Mouse (Mus musculus): ENCODE results near the gene Cmtm8. TPM values are rescaled to one million over a fixed set of nuclear protein-coding genes. Genes with fewer than 3 reads are reported as not detected.

Gene Cmtm8
- polyA plus RNA-seq, 1 experiment = 0.19 TPM

DNA sequence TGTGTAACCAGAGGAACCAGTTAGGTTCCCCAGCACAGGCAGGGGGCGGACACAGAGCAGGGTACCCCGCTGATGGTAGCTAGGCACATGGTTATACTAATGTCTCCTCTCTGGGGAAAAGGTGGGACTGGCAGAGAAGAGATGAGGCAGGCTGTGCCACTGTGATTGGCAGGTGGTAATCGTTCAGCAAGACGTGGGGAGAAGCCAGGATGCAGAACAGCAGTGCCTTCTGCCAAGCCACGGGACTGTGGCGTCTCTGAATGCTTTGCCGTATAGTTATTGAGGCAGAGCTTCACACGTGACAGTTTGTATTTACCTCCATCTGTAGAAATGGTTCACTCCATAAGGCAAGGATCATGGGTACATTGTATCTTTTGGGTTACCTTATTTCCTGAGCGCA is 10.7 kb upstream of the Cmtm8 start:
- TF ChIP-seq TAL1 (IDR thresholded peaks at IDR 0.05; ENCODE audit: low read length) (no peak), GATA1 (IDR thresholded peaks at IDR 0.05; ENCODE audit: low read length) (no peak)
- Histone ChIP-seq H3K4me3 (replicated peaks) (no peak overlapping the region), H3K9me3 (ENCODE audit: control insufficient read depth, low read length) (no peaks in the 10 kb centered on the region), H3K4me1 (ENCODE audit: control insufficient read depth) (no peaks in the 10 kb centered on the region), H3K27me3 (ENCODE audit: control insufficient read depth) (peaks cover 4% of the 10 kb centered on the region; the same call in 1 of the 2 replicates), H3K36me3 (ENCODE audit: control insufficient read depth) (no peaks in the 10 kb centered on the region)

GRCm38 (mm10) chr9:114853336-114853735 is 9.4 kb upstream of the Cmtm8 start:
- H3K9me3 ChIP-seq (ENCODE audit: control insufficient read depth, low read length) = no peaks in the 10 kb centered on the region
- no peak for TF ChIP-seq TAL1 (IDR thresholded peaks at IDR 0.05; ENCODE audit: low read length)
- TF ChIP-seq GATA1 (IDR thresholded peaks at IDR 0.05; ENCODE audit: low read length) = no peak
- H3K4me1 ChIP-seq (ENCODE audit: control insufficient read depth) = no peaks in the 10 kb centered on the region
- no peaks in the 10 kb centered on the region for H3K36me3 ChIP-seq (ENCODE audit: control insufficient read depth)
- peaks cover 4% of the 10 kb centered on the region; the same call in 1 of the 2 replicates for H3K27me3 ChIP-seq (ENCODE audit: control insufficient read depth)
- no peak overlapping the region for H3K4me3 ChIP-seq (replicated peaks)

DNA sequence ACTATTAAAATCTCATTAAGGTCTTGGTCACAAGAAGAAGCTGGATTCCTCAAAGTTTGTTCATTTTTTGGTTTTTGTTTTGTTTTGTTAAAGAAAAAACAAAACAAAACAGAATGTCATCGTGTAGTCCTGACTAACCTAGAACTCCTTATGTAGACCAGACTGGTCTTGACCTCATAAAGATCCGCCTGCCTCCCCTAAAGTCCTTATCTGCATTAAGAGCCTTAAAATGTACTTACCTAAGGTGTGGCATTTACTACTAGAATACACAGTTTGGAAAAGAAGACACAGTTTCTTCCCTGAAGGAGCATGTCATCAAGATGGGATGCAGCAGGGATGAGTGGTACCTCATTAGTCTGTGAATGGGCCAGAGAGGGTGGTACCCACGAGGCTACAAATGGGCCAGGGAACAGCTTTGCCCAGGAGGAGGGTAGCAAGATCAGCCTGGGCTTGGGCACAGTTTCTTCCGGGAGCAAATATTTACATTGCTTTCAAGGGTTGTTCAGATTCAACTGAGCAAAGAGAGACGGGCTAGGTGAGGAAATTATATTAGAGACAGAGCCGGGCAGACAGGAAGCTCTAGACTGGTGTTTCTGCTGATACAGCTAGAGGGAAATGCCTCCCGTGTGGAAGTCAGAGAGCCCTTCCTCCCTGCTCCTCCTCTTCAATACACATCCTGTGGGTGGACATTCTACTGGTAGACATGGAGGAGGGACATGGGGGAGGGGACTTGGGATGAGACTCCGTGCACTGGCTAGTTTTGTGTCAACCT is 7.6 kb upstream of the Cmtm8 start:
- Histone ChIP-seq H3K36me3 (ENCODE audit: control insufficient read depth) (no peaks in the 10 kb centered on the region), H3K27me3 (ENCODE audit: control insufficient read depth) (peaks cover 4% of the 10 kb centered on the region; the same call in 1 of the 2 replicates), H3K9me3 (ENCODE audit: control insufficient read depth, low read length) (no peaks in the 10 kb centered on the region), H3K4me3 (replicated peaks) (no peak overlapping the region), H3K4me1 (ENCODE audit: control insufficient read depth) (no peaks in the 10 kb centered on the region)
- TF ChIP-seq GATA1 (IDR thresholded peaks at IDR 0.05; ENCODE audit: low read length) (no peak), TAL1 (IDR thresholded peaks at IDR 0.05; ENCODE audit: low read length) (no peak)

- Histone ChIP-seq H3K9me3 (ENCODE audit: control insufficient read depth, low read length) (no peaks in the 10 kb centered on the region), H3K27me3 (ENCODE audit: control insufficient read depth) (peaks cover 29% of the 10 kb centered on the region), H3K4me3 (replicated peaks) (peak overlapping the region; percentile 58), H3K36me3 (ENCODE audit: control insufficient read depth) (no peaks in the 10 kb centered on the region), H3K4me1 (ENCODE audit: control insufficient read depth) (peaks cover 6% of the 10 kb centered on the region)
- TF ChIP-seq GATA1 (IDR thresholded peaks at IDR 0.05; ENCODE audit: low read length) = no peak
- TF ChIP-seq TAL1 (IDR thresholded peaks at IDR 0.05; ENCODE audit: low read length) = no peak
These were observed 331 bp downstream of the Cmtm8 start for GRCm38 (mm10) chr9:114843634-114844016.

DNA sequence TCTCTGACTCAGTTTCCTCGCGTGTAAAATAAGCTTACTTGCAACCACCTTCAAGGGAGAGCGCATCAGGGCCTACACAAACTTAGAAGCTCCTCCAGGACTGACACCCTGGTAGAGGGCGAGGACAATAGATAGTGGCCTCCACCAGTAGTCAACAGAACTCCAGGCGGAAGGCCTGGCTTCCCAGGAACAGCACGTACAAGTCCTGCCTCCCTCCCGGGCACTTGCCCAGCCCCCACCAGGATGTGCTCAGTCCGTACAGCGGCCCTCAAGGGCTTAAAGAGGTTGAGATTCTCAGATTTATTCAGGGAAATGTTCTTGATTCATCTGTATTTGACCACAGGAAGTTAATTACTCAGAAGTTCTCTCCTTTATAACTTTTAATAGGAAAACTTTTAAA is 1.1 kb downstream of the Cmtm8 start:
- TF ChIP-seq TAL1 (IDR thresholded peaks at IDR 0.05; ENCODE audit: low read length) (no peak), GATA1 (IDR thresholded peaks at IDR 0.05; ENCODE audit: low read length) (no peak)
- H3K4me3 ChIP-seq (replicated peaks) = peak overlapping the region; percentile 58
- no peaks in the 10 kb centered on the region for H3K36me3 ChIP-seq (ENCODE audit: control insufficient read depth)
- peaks cover 29% of the 10 kb centered on the region for H3K27me3 ChIP-seq (ENCODE audit: control insufficient read depth)
- peaks cover 6% of the 10 kb centered on the region for H3K4me1 ChIP-seq (ENCODE audit: control insufficient read depth)
- H3K9me3 ChIP-seq (ENCODE audit: control insufficient read depth, low read length) = no peaks in the 10 kb centered on the region

DNA sequence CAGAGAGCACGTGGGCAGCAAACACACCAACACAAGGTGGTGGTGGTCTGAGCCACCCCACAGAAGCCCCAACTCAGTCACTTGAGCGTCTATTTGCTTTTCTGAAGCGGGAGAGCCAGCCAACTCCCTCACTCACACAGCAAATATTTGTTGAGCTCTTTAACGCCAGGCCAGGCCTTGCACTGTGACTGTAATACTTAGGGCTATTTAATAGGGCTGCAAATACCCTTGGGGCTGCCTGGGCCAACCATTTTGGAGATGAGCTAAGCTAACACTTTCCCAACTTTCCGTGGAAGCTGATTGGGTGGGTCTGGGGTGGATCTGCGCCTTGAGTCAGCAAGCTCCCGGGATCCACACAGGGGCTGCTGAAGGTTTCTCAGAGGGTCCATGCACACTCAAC is 1.7 kb downstream of the Cmtm8 start:
- Histone ChIP-seq H3K9me3 (ENCODE audit: control insufficient read depth, low read length) (no peaks in the 10 kb centered on the region), H3K27me3 (ENCODE audit: control insufficient read depth) (peaks cover 29% of the 10 kb centered on the region)
- no peak for TF ChIP-seq GATA1 (IDR thresholded peaks at IDR 0.05; ENCODE audit: low read length)
- no peak for TF ChIP-seq TAL1 (IDR thresholded peaks at IDR 0.05; ENCODE audit: low read length)

DNA sequence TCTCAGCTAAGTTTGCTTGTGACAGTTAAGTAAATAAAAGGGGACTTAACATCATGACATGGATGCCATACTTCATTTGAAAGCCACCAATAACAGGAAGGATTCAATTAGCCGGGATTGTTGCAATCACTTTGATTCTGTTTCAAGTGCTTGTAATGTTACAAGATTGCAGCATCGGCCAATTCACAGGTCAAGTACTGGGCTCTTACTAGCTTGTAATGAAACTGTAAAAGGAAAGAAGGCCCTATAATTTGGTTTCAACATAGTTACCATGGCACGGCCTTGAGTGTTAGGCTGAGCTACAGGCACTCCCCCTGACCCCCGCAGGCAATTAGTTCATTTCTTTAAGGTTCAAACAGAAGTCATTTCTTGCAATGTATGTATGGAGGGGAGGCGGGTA is 5.1 kb downstream of the Cmtm8 start:
- peaks cover 17% of the 10 kb centered on the region for H3K27me3 ChIP-seq (ENCODE audit: control insufficient read depth)
- peaks cover 3% of the 10 kb centered on the region; the same call in 1 of the 2 replicates for H3K4me1 ChIP-seq (ENCODE audit: control insufficient read depth)
- H3K36me3 ChIP-seq (ENCODE audit: control insufficient read depth) = no peaks in the 10 kb centered on the region
- no peak overlapping the region for H3K4me3 ChIP-seq (replicated peaks)
- H3K9me3 ChIP-seq (ENCODE audit: control insufficient read depth, low read length) = no peaks in the 10 kb centered on the region
- TF ChIP-seq TAL1 (IDR thresholded peaks at IDR 0.05; ENCODE audit: low read length) (no peak), GATA1 (IDR thresholded peaks at IDR 0.05; ENCODE audit: low read length) (no peak)

More for the DNA sequence above, 1.7 kb downstream of the Cmtm8 start:
- H3K36me3 ChIP-seq (ENCODE audit: control insufficient read depth) = no peaks in the 10 kb centered on the region
- H3K4me3 ChIP-seq (replicated peaks) = no peak overlapping the region
- peaks cover 6% of the 10 kb centered on the region for H3K4me1 ChIP-seq (ENCODE audit: control insufficient read depth)

GRCm38 (mm10) chr9:114831527-114831926 is 12.4 kb downstream of the Cmtm8 start:
- TF ChIP-seq TAL1 (IDR thresholded peaks at IDR 0.05; ENCODE audit: low read length) (no peak), GATA1 (IDR thresholded peaks at IDR 0.05; ENCODE audit: low read length) (no peak)
- Histone ChIP-seq H3K4me1 (ENCODE audit: control insufficient read depth) (no peaks in the 10 kb centered on the region), H3K36me3 (ENCODE audit: control insufficient read depth) (no peaks in the 10 kb centered on the region), H3K9me3 (ENCODE audit: control insufficient read depth, low read length) (no peaks in the 10 kb centered on the region), H3K4me3 (replicated peaks) (no peak overlapping the region), H3K27me3 (ENCODE audit: control insufficient read depth) (no peaks in the 10 kb centered on the region)

DNA sequence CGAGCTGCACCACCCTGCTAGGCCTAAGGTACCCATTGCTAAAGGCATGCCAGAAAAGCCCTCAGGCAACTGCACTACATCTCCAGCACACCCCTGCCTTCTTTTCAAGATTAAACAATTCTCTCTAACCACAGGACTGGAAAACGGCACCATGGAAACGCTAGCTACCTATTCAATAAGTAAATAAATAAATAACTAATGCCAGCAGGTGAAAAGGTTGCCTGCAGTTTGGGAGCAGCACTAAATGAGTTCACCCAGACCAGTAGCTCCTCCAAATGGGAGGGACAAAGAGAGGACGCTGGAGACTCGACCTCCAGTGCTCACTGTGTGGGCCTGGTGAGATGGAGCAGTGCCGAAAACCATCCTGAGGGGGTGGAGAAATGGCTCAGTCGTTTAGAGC is 13.6 kb downstream of the Cmtm8 start:
- TF ChIP-seq TAL1 (IDR thresholded peaks at IDR 0.05; ENCODE audit: low read length) = no peak
- no peak for TF ChIP-seq GATA1 (IDR thresholded peaks at IDR 0.05; ENCODE audit: low read length)
- H3K9me3 ChIP-seq (ENCODE audit: control insufficient read depth, low read length) = no peaks in the 10 kb centered on the region

More for the DNA sequence above, 13.6 kb downstream of the Cmtm8 start:
- no peak overlapping the region for H3K4me3 ChIP-seq (replicated peaks)
- no peaks in the 10 kb centered on the region for H3K4me1 ChIP-seq (ENCODE audit: control insufficient read depth)
- H3K36me3 ChIP-seq (ENCODE audit: control insufficient read depth) = no peaks in the 10 kb centered on the region
- H3K27me3 ChIP-seq (ENCODE audit: control insufficient read depth) = no peaks in the 10 kb centered on the region

Data from erythroblast, embryonic 14.5 days (primary cell).